Mouse (Mus musculus) heart, postnatal 0 days (tissue): ENCODE measurements around the gene Gbf1.

Source experiments
- CTCF ChIP-seq: IDR thresholded peaks from 2 replicates; pipeline ENCODE4 v1.5.1; 2016; ENCODE audit warnings: antibody characterized with exemption, control low read depth, low read depth
- EP300 ChIP-seq: IDR thresholded peaks from 2 replicates; pipeline ENCODE4 v1.6.1; 2016; ENCODE audit warnings: antibody characterized with exemption, low read depth

- TF ChIP-seq CTCF (no peak), EP300 (no peak)
These were observed 153.3 kb downstream of the Gbf1 start for GRCm38 (mm10) chr19:46305432-46306267.
